Mouse (Mus musculus) embryonic fibroblast, embryonic 13.5 days (primary cell): Measurements from ENCODE around the gene Efna4. TPM values are rescaled to one million over a fixed set of nuclear protein-coding genes. Genes with fewer than 3 reads are reported as not detected.

Experiments
- H3K27ac ChIP-seq: 2 replicates; pipeline ENCODE4 v1.5.1; 2012; ENCODE audit warnings: low read length, control low read depth, inconsistent platforms; ENCODE audit not compliant: insufficient read depth
- H3K4me1 ChIP-seq: 2 replicates; pipeline ENCODE4 v1.6.1; 2011; ENCODE audit warnings: low read length; ENCODE audit not compliant: control insufficient read depth, insufficient read depth
- H3K4me3 ChIP-seq: 2 replicates; pipeline ENCODE4 v1.5.1; 2011; ENCODE audit warnings: mild to moderate bottlenecking, control low read depth, low read length; ENCODE audit not compliant: insufficient read depth
- CTCF ChIP-seq: IDR thresholded peaks from 2 replicates; pipeline ENCODE4 v1.5.1; 2011; ENCODE audit warnings: mild to moderate bottlenecking, control low read depth, low read length, moderate library complexity, borderline replicate concordance; ENCODE audit not compliant: insufficient read depth
- POLR2A ChIP-seq: IDR thresholded peaks from 2 replicates; pipeline ENCODE4 v1.6.1; 2011; ENCODE audit warnings: low read depth, mild to moderate bottlenecking, control low read depth, low read length, moderate library complexity
- polyA plus RNA-seq: library from polyadenylated mRNA; stranded (reverse); fragments of >200 nt; gene quantifications from 2 replicates; pipeline ENCODE4 v1.2.4, GENCODE M21; 2011; ENCODE audit warnings: low read depth; ENCODE audit not compliant: missing spikeins, insufficient read length

The Efna4 gene
- polyA plus RNA-seq, 1 experiment = 11.4 TPM

GRCm38 (mm10) chr3:89320581-89321182 is 17.1 kb downstream of the Efna4 start:
- Histone ChIP-seq H3K4me1 (no peaks in the 10 kb centered on the region), H3K27ac (no peak overlapping the region), H3K4me3 (peak overlapping the region; percentile 46; the same call in 1 of the 2 replicates)
- TF ChIP-seq CTCF = no peak
- no peak for TF ChIP-seq POLR2A

DNA sequence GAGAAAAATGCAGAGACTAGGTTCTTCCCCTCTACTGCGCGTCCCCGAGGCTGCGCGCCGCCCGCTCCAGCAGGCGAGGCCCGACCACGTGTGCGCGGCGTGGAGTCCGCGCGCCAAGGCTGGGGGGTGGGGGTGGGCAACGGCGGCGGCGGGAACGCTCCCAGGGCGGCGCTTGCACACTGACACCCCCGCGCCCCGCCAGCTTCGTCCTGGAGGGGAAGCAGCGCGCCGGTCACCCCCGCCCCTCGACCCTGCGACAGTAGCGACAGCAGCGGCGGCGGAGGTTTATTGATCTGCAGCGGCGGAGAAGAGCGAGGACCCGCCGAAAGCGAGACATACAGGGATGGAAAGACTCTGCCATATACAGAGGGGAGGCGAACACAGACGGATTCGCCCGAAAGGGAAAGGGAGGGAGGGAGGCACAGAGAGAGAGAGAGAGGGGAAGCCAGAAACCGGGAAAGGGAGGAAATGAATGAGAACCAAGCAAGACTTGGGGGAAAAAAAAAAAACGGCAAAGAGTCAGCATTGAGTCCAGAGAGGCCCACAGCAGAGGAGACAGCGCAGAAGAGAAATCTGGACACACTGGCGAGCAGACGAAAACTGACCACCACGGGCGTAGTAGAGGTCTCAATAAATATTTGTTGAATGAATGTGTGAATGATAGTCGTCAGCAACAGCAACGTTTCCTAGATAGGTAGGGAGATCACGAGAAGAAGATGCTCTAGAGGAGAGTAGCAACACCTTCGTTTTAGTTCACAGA is 18.1 kb downstream of the Efna4 start:
- no peak for TF ChIP-seq POLR2A
- no peak for TF ChIP-seq CTCF
- H3K4me1 ChIP-seq = no peaks in the 10 kb centered on the region
- 0 out of 2 replicates have a peak overlapping the region, but pooled peaks have one; percentile 10 for H3K4me3 ChIP-seq
- no peak overlapping the region for H3K27ac ChIP-seq

DNA sequence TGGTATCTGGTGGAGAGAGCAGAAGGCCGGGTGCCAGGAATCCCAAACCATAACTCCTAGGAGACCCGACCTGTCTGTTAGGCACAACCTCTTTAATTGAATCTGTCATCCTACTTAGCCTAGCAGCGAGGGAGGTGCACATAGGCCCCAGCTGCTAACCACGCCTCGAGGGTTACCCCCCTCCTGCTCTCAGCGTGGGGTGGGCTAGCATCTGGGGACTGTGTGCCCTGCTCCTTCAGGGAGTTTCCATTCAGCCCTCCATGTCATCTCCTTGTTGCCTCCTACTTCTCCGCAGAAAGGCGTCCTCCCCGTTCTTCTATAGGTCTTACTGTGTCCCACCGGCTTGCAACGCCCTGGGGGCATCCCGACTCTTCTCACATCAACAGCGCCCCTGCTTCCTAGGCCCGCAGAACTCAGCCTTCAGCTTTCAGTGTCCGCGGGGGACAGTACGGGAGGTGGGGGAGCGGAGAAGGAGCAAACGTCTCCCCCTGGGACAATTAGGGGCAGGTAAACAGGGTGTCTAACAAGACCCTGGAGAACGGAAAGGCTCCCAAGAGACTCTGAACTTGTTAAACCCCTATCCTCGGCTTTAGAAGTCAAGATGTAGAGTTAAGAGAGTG is 18.7 kb downstream of the Efna4 start:
- no peak for TF ChIP-seq CTCF
- no peak for TF ChIP-seq POLR2A
- Histone ChIP-seq H3K27ac (no peak overlapping the region), H3K4me3 (no peak overlapping the region), H3K4me1 (no peaks in the 10 kb centered on the region)

DNA sequence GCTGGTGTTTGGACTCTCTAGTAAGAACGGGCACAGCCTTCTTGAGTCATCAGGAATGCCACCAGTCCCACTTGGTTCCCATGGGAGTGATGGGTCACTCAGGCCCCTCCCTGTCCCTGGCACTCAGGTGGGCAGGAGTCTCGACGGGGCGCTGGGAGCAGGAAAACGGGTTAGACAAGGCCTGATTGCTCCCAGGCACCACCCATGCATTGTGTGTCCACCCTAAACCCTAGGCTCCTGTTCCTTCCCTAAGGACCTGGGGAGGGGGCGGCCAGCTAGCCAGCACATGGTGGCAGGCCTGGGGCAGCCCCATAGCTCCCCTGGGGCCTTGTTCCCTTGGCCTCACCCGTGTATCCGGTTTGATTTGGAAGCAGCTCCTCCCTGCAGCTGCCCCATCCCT is 19.5 kb downstream of the Efna4 start:
- Histone ChIP-seq H3K27ac (no peak overlapping the region), H3K4me3 (no peak overlapping the region), H3K4me1 (no peaks in the 10 kb centered on the region)
- TF ChIP-seq CTCF = no peak
- no peak for TF ChIP-seq POLR2A

GRCm38 (mm10) chr3:89317246-89317645 is 20.6 kb downstream of the Efna4 start:
- no peaks in the 10 kb centered on the region for H3K4me1 ChIP-seq
- no peak overlapping the region for H3K27ac ChIP-seq
- no peak for TF ChIP-seq CTCF
- no peak overlapping the region for H3K4me3 ChIP-seq

DNA sequence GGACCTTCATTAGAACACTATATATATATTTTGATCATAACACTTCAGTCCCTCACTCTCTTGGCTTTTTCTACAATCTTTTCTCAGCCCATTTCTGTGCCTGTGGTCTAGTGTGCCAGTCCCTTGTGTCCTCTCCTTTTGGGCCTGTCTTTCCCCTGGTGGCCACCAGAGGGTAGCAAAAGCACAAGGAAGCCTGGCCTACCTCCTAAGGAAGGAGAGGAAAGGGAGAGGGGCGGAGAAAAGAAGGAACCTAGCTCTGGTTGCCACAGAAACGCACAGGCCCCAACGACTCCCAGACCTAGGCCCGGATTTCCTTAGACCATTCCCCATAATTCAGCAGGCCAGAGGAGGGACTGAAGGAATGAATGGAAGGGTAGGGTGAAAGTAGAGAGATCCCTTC is 21.0 kb downstream of the Efna4 start:
- Histone ChIP-seq H3K4me3 (no peak overlapping the region), H3K4me1 (no peaks in the 10 kb centered on the region), H3K27ac (no peak overlapping the region)
- TF ChIP-seq CTCF (peak; percentile 87), POLR2A (no peak)

- H3K27ac ChIP-seq = no peak overlapping the region
- no peaks in the 10 kb centered on the region for H3K4me1 ChIP-seq
Measured at GRCm38 (mm10) chr3:89315930-89316831, 21.6 kb downstream of the Efna4 start.

DNA sequence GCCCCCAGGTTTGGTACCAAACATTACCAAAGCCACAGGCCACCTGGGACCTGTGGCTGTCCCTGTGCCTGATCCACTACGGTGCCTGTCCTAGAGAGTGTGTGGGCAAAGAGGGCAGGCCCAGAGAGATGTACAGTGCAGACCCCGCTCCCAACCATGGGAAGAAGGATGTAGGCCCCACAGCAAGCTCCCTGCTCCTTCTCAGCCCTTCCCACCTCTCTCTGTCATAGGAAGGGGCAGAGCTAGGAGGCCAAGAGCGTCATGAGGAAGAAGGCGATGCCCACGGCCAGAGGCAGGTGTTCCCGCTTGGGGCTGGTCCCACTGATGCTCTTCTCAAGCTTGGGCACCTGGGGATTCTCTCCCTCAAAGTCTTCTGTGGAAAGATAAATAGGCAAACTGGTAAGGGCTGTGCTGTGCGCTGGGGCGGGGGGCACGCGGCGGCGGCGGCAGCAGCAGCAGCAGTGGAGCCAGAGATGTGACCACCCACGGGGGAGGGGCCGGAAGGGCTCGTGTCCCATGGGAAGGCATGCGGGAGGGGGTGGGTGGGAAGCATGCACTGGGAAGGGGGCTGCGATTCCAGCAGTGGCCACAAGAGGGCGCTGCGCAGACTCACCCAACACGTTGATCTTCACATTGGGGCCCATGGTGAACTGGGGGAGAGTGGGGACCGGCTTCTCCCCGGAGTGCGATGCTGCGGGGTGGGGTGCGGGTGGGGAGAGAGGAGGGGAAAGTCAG is 22.5 kb downstream of the Efna4 start:
- no peak overlapping the region for H3K4me3 ChIP-seq
- H3K4me1 ChIP-seq = no peaks in the 10 kb centered on the region
- TF ChIP-seq CTCF (peak; percentile 93), POLR2A (peak; percentile 24; the same call in 1 of the 2 replicates)
- H3K27ac ChIP-seq = no peak overlapping the region

More at GRCm38 (mm10) chr3:89315930-89316831, 21.6 kb downstream of the Efna4 start:
- no peak overlapping the region for H3K4me3 ChIP-seq
- TF ChIP-seq POLR2A (no peak), CTCF (no peak)

- H3K4me1 ChIP-seq = no peaks in the 10 kb centered on the region
- no peak overlapping the region for H3K27ac ChIP-seq
- no peak overlapping the region for H3K4me3 ChIP-seq
- TF ChIP-seq CTCF (no peak), POLR2A (no peak)
Measured at GRCm38 (mm10) chr3:89314791-89315190, 23.0 kb downstream of the Efna4 start.
